Mouse (Mus musculus) embryo, embryonic 9.5 days (tissue): ENCODE data around the gene 2010003K11Rik.

Experiments
- DNase-seq: peaks from one replicate; pipeline ENCODE4 v3.0.0-alpha.2; 2017; ENCODE audit errors: extremely low spot score

Gene 2010003K11Rik

GRCm38 (mm10) chr19:4498062-4498933 is at the start of gene 2010003K11Rik:
Gene 2010003K11Rik (minus strand): TSS chr19:4498583.
- no peak for DNase-seq

DNA sequence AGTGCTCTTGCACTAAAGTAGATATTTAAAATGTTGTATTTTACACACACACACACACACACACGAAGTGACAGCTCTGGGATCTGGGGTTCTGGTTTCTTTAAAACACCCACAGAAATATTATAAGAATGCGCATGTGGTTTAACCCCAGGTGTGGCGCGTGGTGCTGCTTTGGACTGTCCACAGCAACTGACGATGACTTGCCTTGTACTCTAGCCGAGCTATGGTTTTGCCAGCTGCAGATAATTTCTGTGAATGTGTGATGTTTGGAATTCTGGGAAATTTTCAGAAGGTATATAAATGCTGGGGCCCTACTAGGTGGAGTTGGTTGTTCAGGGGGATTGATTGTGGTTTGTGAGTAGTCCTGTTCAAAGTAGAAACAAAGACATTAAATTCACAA is 49.4 kb upstream of the 2010003K11Rik start:
- DNase-seq, result no peak

- no peak for DNase-seq
Observed at GRCm38 (mm10) chr19:4545841-4546240, 47.5 kb upstream of the 2010003K11Rik start.

GRCm38 (mm10) chr19:4545091-4545490 is 46.7 kb upstream of the 2010003K11Rik start:
- DNase-seq, result no peak

- no peak for DNase-seq
Observed at GRCm38 (mm10) chr19:4542081-4542480, 43.7 kb upstream of the 2010003K11Rik start.

GRCm38 (mm10) chr19:4540992-4541391 is 42.6 kb upstream of the 2010003K11Rik start:
- DNase-seq, result no peak

GRCm38 (mm10) chr19:4540263-4540662 is 41.9 kb upstream of the 2010003K11Rik start:
- DNase-seq, result no peak

- no peak for DNase-seq
Observed at GRCm38 (mm10) chr19:4536606-4537005, 38.2 kb upstream of the 2010003K11Rik start.

DNA sequence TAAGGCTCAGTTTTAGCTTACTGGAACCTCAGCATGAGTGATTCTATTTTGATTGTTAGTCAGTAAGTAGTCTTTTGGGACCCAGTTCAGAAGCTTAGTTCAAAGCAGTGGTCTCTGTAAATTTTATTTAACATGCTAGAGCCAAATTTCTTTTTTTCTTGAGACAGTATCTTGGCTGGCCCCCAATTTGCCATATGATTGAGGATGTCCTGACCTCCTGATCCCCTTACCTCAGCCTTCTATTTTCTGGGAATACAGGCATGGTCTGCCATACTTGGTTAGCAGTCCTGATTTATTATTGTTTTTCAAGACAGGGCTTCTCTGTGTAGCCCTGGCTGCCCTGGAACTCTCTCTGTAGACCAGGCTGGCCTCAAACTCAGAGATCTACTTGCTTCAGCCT is 37.5 kb upstream of the 2010003K11Rik start:
- no peak for DNase-seq

GRCm38 (mm10) chr19:4534646-4535045 is 36.3 kb upstream of the 2010003K11Rik start:
- no peak for DNase-seq

GRCm38 (mm10) chr19:4521426-4522050 is 23.2 kb upstream of the 2010003K11Rik start:
- no peak for DNase-seq

DNA sequence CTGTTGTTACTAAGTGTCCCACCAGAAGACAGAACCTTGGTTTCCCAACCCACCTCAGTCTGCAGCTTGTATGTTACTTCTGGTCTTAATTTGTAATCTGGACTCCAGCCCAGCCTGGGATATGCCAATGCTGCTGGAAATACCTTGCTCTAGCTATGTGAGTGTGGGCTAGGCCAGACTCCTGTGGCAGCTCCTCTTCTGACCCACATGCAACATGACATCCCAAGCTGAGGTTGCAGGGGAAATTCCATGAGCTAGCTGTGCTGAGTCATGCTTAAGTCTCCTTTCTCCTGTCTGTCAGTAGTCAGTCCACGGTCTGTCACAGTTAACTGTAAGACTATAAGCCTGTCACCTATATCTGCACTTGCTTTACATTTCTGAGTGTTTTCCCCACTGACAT is 19.1 kb upstream of the 2010003K11Rik start:
- no peak for DNase-seq

GRCm38 (mm10) chr19:4516288-4516687 is 17.9 kb upstream of the 2010003K11Rik start:
- DNase-seq, result no peak

- no peak for DNase-seq
Observed at GRCm38 (mm10) chr19:4515746-4516145, 17.4 kb upstream of the 2010003K11Rik start.

DNA sequence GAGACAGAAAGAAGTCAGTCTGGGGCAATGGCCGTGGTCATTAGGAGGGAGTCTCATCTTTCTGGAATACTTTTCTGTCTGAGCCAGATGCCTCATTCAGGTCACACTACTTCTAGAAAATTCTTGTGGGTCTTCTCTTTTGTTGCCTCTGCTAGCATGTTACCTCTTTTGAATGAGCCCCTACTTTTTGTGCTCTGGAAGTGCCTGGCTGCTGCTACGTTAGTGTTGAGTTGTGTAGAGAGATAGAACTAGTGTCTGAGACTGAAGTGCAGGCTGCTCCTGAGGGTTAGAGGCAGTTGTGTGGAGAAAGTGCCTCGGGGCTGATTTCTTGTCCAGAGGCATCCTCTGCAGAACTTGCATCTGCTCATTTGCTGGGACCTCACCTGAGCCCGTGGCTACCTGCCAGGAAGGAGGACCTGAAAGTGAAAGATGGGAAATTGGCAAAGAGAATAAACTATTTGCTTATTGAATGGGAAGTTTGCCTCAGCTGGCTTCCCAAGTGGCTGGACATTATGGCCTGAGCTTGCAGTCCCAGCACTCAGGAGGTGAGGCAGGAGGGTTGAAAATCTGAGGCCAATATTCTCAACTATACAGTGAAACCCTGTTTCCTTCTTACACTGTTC is 15.0 kb upstream of the 2010003K11Rik start:
- no peak for DNase-seq

GRCm38 (mm10) chr19:4511116-4511841 is 12.9 kb upstream of the 2010003K11Rik start:
- no peak for DNase-seq

GRCm38 (mm10) chr19:4509986-4510963 is 11.9 kb upstream of the 2010003K11Rik start, which contains the start of gene Pcx:
Gene Pcx (plus strand): TSS chr19:4510472.
- DNase-seq, result peak; percentile 99

- no peak for DNase-seq
Observed at GRCm38 (mm10) chr19:4507746-4508145, 9.4 kb upstream of the 2010003K11Rik start.

GRCm38 (mm10) chr19:4504830-4505229 is 6.4 kb upstream of the 2010003K11Rik start:
- DNase-seq, result no peak

- no peak for DNase-seq
Observed at GRCm38 (mm10) chr19:4502701-4503100, 4.3 kb upstream of the 2010003K11Rik start.
